Mouse (Mus musculus) lung, adult 2 months (tissue): ENCODE results near the gene Hoxb6.

Source experiments
- CTCF ChIP-seq: fragments of 200-500 bp; IDR thresholded peaks from 2 replicates; pipeline ENCODE4 v1.5.1; 2011; ENCODE audit warnings: mild to moderate bottlenecking, low read length, control low read depth; ENCODE audit not compliant: insufficient read depth
- POLR2A ChIP-seq: fragments of 200-500 bp; IDR thresholded peaks from 2 replicates; pipeline ENCODE4 v1.6.1; 2011; ENCODE audit warnings: low read depth, mild to moderate bottlenecking, control low read depth, low read length, borderline replicate concordance; ENCODE audit errors: extremely low read depth

DNA sequence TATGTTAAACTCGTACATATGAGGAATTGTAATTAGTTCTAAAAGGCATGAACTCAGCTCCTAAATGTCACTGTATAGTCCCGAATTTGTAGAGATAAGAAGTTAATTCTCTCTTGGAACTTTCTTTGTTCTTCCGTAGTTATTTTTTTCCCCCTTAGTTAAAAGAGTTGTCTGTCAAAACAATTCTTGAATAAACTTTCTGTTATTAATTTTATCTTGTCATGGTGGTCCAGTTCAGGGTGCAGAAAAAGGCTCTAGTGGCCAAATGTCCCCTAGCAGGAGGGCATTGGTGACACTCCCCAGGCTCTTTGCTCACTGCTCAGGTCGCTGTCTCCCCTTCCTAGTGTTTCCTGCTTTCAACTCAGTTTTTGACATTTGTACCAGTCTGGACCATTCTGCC is 55.4 kb downstream of the Hoxb6 start:
- no peak for TF ChIP-seq CTCF
- TF ChIP-seq POLR2A: no peak
